Mouse (Mus musculus) adrenal gland, postnatal 4 days (tissue): ENCODE data around the gene Hdac11. TPM values are rescaled to one million over a fixed set of nuclear protein-coding genes. Genes with fewer than 3 reads are reported as not detected.
A peak's percentile ranks its signal among the peaks of the same experiment; 100 is the strongest.

ENCODE experiments used
- DNase-seq, 2 experiments: peaks; one replicate each; pipeline ENCODE4 v3.0.0; 2021 to 2022; ENCODE audit warnings: low spot score in 2 of 2, mixed read lengths in 2 of 2
- total RNA-seq, 2 experiments: library from RNA; stranded (reverse); gene quantifications; 2 replicates each; pipeline ENCODE4 v1.2.3; 2021

Gene Hdac11
- total RNA-seq, 2 experiments from 2014 or later = 12.9 to 17.8 TPM

DNA sequence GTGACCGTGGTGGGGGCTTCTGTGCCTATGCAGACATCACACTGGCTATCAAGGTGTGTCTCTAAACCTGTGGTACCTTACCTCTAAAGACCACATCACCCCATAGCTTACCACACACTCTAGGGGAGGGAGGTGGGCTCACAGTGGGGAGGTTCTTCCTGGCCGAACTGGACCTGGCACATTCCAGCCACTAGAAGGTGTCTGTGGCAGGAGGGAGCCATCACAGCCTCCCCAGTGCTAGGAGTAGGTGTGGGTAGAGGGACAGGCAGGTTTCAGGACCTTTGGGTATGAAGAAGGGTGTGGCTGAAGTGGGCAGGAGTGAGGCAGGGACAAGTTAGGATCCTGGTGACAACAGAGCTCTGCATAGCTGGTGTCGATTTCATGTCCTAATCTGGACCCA, 11.4 kb downstream of the Hdac11 start:
- no peak for DNase-seq

- DNase-seq = no peak
Measured at GRCm38 (mm10) chr6:91169129-91169528, 12.7 kb downstream of the Hdac11 start.

DNA sequence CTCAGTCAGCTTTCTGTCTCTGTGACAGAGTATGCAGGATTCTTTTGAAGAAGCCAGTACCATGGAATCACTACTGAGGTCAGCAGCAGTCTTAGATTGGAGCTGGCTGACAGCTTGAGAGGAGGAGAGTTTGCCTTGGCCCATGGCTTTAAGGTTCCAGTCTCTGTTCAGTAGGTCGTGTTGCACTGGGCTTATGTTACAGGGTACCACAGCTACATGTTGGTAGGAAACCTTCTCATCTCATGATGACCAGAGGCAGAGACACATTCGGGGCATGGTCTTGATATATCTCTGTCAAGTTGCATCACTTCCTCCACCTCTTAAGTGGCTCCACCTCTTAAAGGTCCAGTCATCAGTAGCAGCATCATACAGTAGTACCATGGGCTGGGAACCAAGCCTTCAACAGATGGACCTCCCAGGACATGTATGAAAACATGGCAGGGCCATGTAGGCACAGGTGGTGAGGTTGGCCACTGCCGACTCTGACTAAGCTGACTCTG, 15.0 kb downstream of the Hdac11 start:
- DNase-seq = no peak

DNA sequence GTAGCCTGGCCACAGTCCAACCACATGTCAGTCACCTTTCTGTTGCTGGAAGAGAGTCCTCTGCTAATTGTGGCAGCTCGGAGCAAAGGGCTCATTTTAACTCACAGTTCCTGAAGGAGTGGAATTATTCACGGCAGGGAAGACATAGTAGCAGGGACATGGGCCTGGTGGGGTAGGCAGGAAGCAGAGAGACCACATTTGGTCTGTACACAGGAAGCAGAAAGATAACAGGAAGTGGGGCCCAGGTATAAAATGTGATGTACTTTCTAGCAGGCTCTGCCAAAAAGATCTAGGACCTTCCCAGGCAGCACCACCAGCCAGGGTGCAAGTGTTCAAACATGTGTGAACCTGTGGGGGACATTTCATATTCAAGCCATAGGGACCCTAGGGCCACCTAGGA, 15.9 kb downstream of the Hdac11 start:
- DNase-seq = no peak

DNA sequence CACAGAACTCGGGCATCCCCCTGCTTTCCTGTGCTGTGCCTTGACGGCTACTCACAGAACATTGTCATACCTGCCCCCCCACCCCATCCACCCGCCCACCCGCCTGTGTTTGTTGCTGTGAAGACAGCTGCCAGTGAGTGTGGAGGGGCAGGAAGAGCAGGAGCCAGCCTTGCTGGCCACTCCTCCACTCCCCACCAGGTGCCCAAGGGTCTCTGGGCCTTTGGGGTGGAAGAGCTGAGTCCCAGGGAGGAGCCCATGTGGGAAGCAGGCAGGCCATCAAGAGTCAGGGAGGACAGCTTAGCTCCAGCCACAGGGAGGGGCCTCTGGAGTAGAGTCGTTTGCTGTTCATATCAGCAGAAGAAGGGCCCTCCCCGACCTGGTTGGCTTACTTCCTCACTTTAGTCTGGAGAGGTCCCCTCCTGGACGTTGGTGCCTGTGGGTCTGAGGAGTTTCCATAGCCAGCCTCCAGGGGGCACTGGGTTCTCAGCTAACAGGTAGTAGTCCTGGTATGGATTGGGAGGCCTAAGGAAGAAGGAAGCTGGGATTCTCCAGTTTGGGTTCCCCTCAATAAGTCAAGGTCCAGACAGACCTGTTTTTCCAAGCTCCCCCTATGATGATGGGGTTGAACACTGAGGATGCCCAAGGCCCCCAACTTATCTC, 16.9 kb downstream of the Hdac11 start:
- DNase-seq = peak in 1 of 2 experiments; percentile 36

- DNase-seq = no peak
Measured at GRCm38 (mm10) chr6:91174211-91174610, 17.7 kb downstream of the Hdac11 start.

DNA sequence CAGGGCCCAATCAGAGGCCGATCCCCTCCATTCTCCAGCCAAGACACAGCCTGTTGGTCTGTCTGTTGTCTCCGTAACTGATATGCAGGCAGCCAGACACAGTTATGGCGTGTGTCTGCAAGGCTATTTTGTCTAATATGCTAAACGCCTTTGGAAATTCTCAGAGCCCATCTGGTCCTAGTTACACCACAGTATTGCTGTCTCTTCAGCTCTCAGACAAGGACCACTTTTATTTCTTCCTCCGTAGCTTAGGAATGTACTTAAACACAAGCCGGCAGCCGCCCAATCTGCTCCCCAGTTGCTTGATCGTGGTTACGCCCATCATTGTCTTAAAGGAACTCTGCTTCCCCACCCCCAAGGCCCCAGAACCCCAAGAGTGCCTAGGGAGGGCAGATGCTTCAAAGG, 24.3 kb downstream of the Hdac11 start:
- no peak for DNase-seq

DNA sequence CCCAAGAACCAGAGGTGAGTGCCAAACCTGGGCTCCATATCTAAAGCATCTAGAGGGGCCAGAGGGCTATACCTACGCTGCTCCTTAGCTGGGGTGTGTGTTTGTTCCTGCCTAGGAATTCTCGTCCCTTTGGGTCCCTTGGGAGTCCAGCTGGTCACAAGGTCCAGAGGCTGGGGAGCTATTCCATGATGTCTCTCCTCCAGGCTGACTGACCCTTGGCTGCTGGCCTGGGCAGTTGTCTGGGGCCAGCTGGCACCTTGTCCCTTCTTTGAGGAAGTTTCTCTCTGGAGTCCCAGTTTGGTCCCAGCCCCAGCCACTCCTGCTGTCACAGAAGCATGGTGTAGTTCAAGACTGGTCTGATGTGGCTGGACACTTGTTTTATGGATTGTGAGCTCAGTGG, 24.9 kb downstream of the Hdac11 start:
- no peak for DNase-seq

DNA sequence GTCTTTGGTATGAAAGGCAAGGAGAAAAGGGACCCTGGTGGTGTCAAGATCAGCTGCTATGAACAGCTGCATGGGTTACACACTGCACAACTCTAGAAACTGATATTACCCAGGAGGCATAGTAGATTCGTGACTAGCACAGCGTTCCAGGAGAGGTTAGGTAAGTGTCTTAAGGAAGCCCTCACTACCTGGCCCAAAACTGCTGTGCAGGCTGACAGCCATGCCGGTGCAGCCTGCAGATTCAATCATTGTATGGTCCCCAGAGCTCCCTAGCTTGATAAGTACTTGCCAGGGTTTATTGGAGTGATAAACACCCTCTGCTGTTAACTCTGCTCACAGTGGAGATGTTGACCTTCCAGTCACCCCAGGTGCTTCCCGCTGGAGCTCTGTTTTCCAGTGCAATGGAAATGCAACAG, 25.6 kb downstream of the Hdac11 start:
- no peak for DNase-seq

- no peak for DNase-seq
Measured at GRCm38 (mm10) chr6:91183041-91183440, 26.6 kb downstream of the Hdac11 start.

GRCm38 (mm10) chr6:91183980-91184379, 27.5 kb downstream of the Hdac11 start:
- no peak for DNase-seq

GRCm38 (mm10) chr6:91184776-91185175, 28.3 kb downstream of the Hdac11 start:
- no peak for DNase-seq

DNA sequence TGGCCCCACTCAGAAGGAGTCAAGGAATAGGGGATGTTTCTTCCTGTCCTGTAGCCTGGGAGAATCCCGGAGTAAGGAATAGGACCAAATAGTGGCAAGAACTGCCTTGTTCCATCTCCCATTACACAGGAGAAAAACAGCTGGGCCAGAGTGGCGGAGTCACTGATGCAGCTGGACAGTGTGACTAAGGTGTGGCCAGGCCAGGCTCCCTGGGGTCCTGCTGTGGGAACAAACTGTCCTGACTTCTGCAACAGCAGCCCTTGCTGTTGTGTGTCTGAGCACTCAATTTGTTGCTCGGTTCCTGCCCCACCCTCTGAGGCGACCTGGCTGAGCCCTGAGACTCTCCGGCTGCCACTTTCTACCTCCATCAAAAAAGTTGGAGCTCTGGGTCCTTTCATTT, 29.0 kb downstream of the Hdac11 start:
- DNase-seq = no peak

GRCm38 (mm10) chr6:91186161-91186931, 29.9 kb downstream of the Hdac11 start:
- no peak for DNase-seq

GRCm38 (mm10) chr6:91186934-91187333, 30.5 kb downstream of the Hdac11 start:
- no peak for DNase-seq

- DNase-seq = no peak
Measured at GRCm38 (mm10) chr6:91187871-91188270, 31.4 kb downstream of the Hdac11 start.

GRCm38 (mm10) chr6:91189971-91190370, 33.5 kb downstream of the Hdac11 start:
- DNase-seq = no peak

GRCm38 (mm10) chr6:91191465-91191864, 35.0 kb downstream of the Hdac11 start:
- DNase-seq = no peak

DNA sequence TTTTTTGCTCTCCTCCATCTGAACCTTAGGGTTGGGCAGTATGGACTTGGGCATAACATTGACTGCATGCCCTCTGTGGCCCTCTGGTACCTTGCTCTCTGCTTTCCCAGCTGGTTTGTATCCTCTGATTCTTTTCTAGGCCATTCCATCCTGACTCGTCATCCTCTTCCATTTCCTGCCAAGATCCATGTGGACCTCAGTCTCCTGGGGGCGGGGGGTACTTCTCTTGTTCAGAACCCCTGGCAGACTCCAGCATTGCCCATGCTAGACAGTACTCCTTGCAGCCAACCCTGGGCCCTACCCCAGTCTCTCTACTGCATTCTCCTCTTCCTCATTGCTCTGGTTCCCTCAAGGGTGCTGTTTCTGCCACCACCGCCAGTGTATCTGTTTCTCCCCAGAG, 36.0 kb downstream of the Hdac11 start:
- no peak for DNase-seq

GRCm38 (mm10) chr6:91192851-91193545, 36.5 kb downstream of the Hdac11 start:
- no peak for DNase-seq

- DNase-seq = no peak
Measured at GRCm38 (mm10) chr6:91198456-91198855, 42.0 kb downstream of the Hdac11 start.
